Mouse (Mus musculus) spleen, adult 18-20 months (tissue): ENCODE measurements around the gene Hist1h2ai.

Experiments used
- DNase-seq, 2 experiments: peaks; one replicate each; pipeline ENCODE4 v3.0.0; 2022; ENCODE audit warnings: mixed read lengths in 2 of 2

The Hist1h2ai gene

GRCm38 (mm10) chr13:21729544-21729943 lies 13.3 kb downstream of the Hist1h2ai start:
- no peak for DNase-seq

GRCm38 (mm10) chr13:21733466-21733865 lies 17.2 kb downstream of the Hist1h2ai start:
- no peak for DNase-seq

GRCm38 (mm10) chr13:21734010-21734905 lies 18.0 kb downstream of the Hist1h2ai start:
- peak; percentile 30 to 60 for DNase-seq

- DNase-seq: peak; percentile 58 to 71
These were observed 18.9 kb downstream of the Hist1h2ai start, which contains the start of gene Hist1h4j for GRCm38 (mm10) chr13:21734906-21735767. TSS of gene Hist1h4j (plus strand) at chr13:21735064.

GRCm38 (mm10) chr13:21745006-21745405 lies 28.8 kb downstream of the Hist1h2ai start:
- no peak for DNase-seq

- no peak for DNase-seq
These were observed 33.4 kb downstream of the Hist1h2ai start for GRCm38 (mm10) chr13:21749387-21750158.

- DNase-seq: peak; percentile 82 to 86
These were observed 34.2 kb downstream of the Hist1h2ai start, which contains the start of gene Hist1h4k for GRCm38 (mm10) chr13:21750159-21751017. TSS of gene Hist1h4k (minus strand) at chr13:21750505.

- DNase-seq: no peak
These were observed 35.2 kb downstream of the Hist1h2ai start for GRCm38 (mm10) chr13:21751417-21751816.

- no peak for DNase-seq
These were observed 35.6 kb downstream of the Hist1h2ai start for GRCm38 (mm10) chr13:21751827-21752226.

- no peak for DNase-seq
These were observed 36.1 kb downstream of the Hist1h2ai start for GRCm38 (mm10) chr13:21752356-21752755.

GRCm38 (mm10) chr13:21753051-21753523 lies 36.9 kb downstream of the Hist1h2ai start:
- no peak for DNase-seq

- peak; percentile 45 to 46 for DNase-seq
These were observed 37.5 kb downstream of the Hist1h2ai start, which contains the start of the genes Hist1h2ak and Hist1h2bn for GRCm38 (mm10) chr13:21753524-21754285. TSS of gene Hist1h2ak (minus strand) at chr13:21753827. TSS of gene Hist1h2bn (plus strand) at chr13:21754123.

GRCm38 (mm10) chr13:21754294-21755001 lies 38.2 kb downstream of the Hist1h2ai start:
- peak in 1 of 2 experiments; percentile 19 for DNase-seq

GRCm38 (mm10) chr13:21755707-21756106 lies 39.5 kb downstream of the Hist1h2ai start:
- DNase-seq: no peak
